ENCODE assay signal across 8 mouse cellular contexts in genomic region chr11:117357916-117358639, GRCm38 (mm10).
DNase-seq lines count a peak whose midpoint lies in the region; ATAC-seq and TF ChIP-seq lines count a peak whose summit lies in the region.

No protein-coding gene starts in this region.

- peak; percentile 93 for DNase-seq in c-Kit-positive CD71-positive TER-119-positive erythroid progenitor cells, embryonic 14.5 days (ENCODE audit: low spot score)
- peak; percentile 78 for DNase-seq in heart, postnatal 25 days (ENCODE audit: low spot score)
- DNase-seq in layer of hippocampus, adult 11-12 months (ENCODE audit: low spot score), result peak; percentile 96
- DNase-seq in liver, postnatal 0 days, result peak; percentile 94
- peak; percentile 85 for DNase-seq in testis, postnatal 14 days (ENCODE audit: low spot score)

- 37% methylated on average over 8 of the region's 8 CpGs for WGBS in forebrain, embryonic 13.5 days
- WGBS in liver, postnatal 0 days (ENCODE audit: insufficient replicate concordance), result 35% methylated on average over 8 of the region's 8 CpGs

- H3K27me3 ChIP-seq in ES-Bruce4 (ENCODE audit: control insufficient read depth, insufficient read depth, low read length, poor library complexity, severe bottlenecking), result no peaks in the 10 kb centered on the region
- H3K27me3 ChIP-seq in forebrain, embryonic 13.5 days, result no peaks in the 10 kb centered on the region
- no peaks in the 10 kb centered on the region for H3K27me3 ChIP-seq in liver, postnatal 0 days (ENCODE audit: insufficient read depth, low read length)

- no peak for TF ChIP-seq POLR2A in ES-Bruce4 (IDR thresholded peaks at IDR 0.05; ENCODE audit: insufficient read depth, low read length)

- H3K27ac ChIP-seq in ES-Bruce4 (ENCODE audit: insufficient read depth, low read length), result no peak overlapping the region
- H3K27ac ChIP-seq in forebrain, embryonic 13.5 days, result no peak overlapping the region
- H3K27ac ChIP-seq in liver, postnatal 0 days (ENCODE audit: low read depth), result no peak overlapping the region

- TF ChIP-seq CTCF in ES-Bruce4 (IDR thresholded peaks at IDR 0.05; ENCODE audit: low read depth, low read length), result peak; percentile 98
- peak; percentile 99 for TF ChIP-seq CTCF in liver, postnatal 0 days (IDR thresholded peaks at IDR 0.05; ENCODE audit: low read depth)

- H3K9ac ChIP-seq in ES-Bruce4 (ENCODE audit: low read depth, poor library complexity, severe bottlenecking), result no peak overlapping the region
- H3K9ac ChIP-seq in forebrain, embryonic 13.5 days, result no peak overlapping the region; the same call in 1 of the 2 replicates
- no peak overlapping the region for H3K9ac ChIP-seq in liver, postnatal 0 days (replicated peaks)

- peak; percentile 75 for ATAC-seq in forebrain, embryonic 13.5 days
- peak; percentile 80 for ATAC-seq in liver, postnatal 0 days
- peak; percentile 89 for ATAC-seq in neutrophil, adult 5-6 weeks (ENCODE audit: extremely low read depth, insufficient number of reproducible peaks, low FRiP score, poor library complexity, severe bottlenecking)

- H3K36me3 ChIP-seq in ES-Bruce4 (ENCODE audit: control insufficient read depth, insufficient read depth, low read length, poor library complexity, severe bottlenecking), result peaks cover 6% of the 10 kb centered on the region; the same call in 1 of the 2 replicates
- H3K36me3 ChIP-seq in forebrain, embryonic 13.5 days (ENCODE audit: poor library complexity, severe bottlenecking), result peaks cover 95% of the 10 kb centered on the region
- peaks cover 86% of the 10 kb centered on the region for H3K36me3 ChIP-seq in liver, postnatal 0 days (replicated peaks; ENCODE audit: insufficient read depth, low read length)

- no peak overlapping the region for H3K4me3 ChIP-seq in ES-Bruce4 (ENCODE audit: low read depth, low read length)
- H3K4me3 ChIP-seq in forebrain, embryonic 13.5 days, result no peak overlapping the region
- no peak overlapping the region for H3K4me3 ChIP-seq in liver, postnatal 0 days (ENCODE audit: low read depth, low read length)

- H3K4me1 ChIP-seq in ES-Bruce4 (ENCODE audit: control insufficient read depth, insufficient read depth, low read length), result no peaks in the 10 kb centered on the region
- no peaks in the 10 kb centered on the region for H3K4me1 ChIP-seq in forebrain, embryonic 13.5 days
- H3K4me1 ChIP-seq in liver, postnatal 0 days (ENCODE audit: insufficient read depth), result no peaks in the 10 kb centered on the region

- H3K4me2 ChIP-seq in forebrain, embryonic 13.5 days, result no peak overlapping the region
- H3K4me2 ChIP-seq in liver, postnatal 0 days (ENCODE audit: low read depth, low read length), result no peak overlapping the region

- intact Hi-C loops in heart, postnatal 25 days (cut with DNase I), result loop anchor here (1.0 to 2.0 kb wide), 4 partner anchors 45 to 286 kb away; no protein-coding TSS in a partner anchor

- TF ChIP-seq EP300 in ES-Bruce4 (IDR thresholded peaks at IDR 0.05; ENCODE audit: insufficient read depth, low read depth, low read length), result no peak
- no peak for TF ChIP-seq EP300 in liver, postnatal 0 days (IDR thresholded peaks at IDR 0.05; ENCODE audit: low read depth)

- no peaks in the 10 kb centered on the region for H3K9me3 ChIP-seq in ES-Bruce4 (replicated peaks; ENCODE audit: control insufficient read depth, insufficient read depth, low read length, poor library complexity, severe bottlenecking)
- no peaks in the 10 kb centered on the region for H3K9me3 ChIP-seq in forebrain, embryonic 13.5 days (replicated peaks)
- H3K9me3 ChIP-seq in liver, postnatal 0 days (ENCODE audit: low read length), result no peaks in the 10 kb centered on the region
